Mouse (Mus musculus) stomach, adult 2 months (tissue): ENCODE results near the gene Tspan12. TPM values are rescaled to one million over a fixed set of nuclear protein-coding genes. Genes with fewer than 3 reads are reported as not detected.

Source experiments
- polyA plus RNA-seq: library from polyadenylated mRNA; depleted of rRNA; stranded (reverse); fragments of >200 nt; gene quantifications from 2 replicates; pipeline ENCODE4 v1.2.3, GENCODE M21; 2012; rRNA removed

Tspan12 gene
- polyA plus RNA-seq, result 0.82 and 0.84 TPM in 2 replicates

DNA sequence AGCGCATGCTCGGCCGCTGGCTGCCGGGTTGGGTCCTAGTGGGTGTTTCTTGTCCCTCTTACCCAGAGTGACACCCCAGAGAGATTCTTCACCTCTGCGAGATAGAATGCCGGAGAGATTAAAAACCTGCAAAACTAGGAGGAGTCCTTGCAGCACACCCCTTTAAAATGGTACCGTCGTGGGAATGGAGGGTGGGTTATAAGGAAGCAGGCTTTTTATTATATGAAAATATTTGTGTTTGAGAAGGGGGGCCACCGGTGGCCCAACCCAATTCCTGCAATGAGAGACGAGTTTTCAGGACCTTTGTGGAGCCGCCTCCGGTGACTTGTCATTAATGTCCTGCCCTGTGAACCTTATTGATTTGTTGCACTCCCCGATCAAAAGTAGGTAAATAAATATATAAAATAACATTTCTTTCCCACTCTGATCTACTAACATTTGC is at the start of gene Tspan12:
TSS of gene Tspan12 (minus strand) at position 172 of the 442 bp plus-strand sequence.

Other genes with a start within 250 kb of the Tspan12 start
- 0.40 and 0.90 TPM in 2 replicates for gene Ing3, start 97.1 kb upstream of the Tspan12 start, polyA plus RNA-seq
- gene Cped1, start 133.4 kb upstream of the Tspan12 start, polyA plus RNA-seq, result 0.87 and 1.3 TPM in 2 replicates